Mouse (Mus musculus) forebrain, embryonic 15.5 days (tissue): ENCODE data around the gene Papln. TPM values are rescaled to one million over a fixed set of nuclear protein-coding genes. Genes with fewer than 3 reads are reported as not detected.

Experiments
- ATAC-seq: fragments of 200-750 bp; cut with Nextera tagmentation; replicated peaks from 2 replicates; pipeline ENCODE4 v1.8.0; 2017; ENCODE audit warnings: mild to moderate bottlenecking, moderate TSS enrichment, moderate library complexity
- H3K27ac ChIP-seq: fragments of 300-500 bp; sonication (generic); replicated peaks from 2 replicates; pipeline ENCODE4 v1.5.1; 2015; ENCODE audit warnings: mild to moderate bottlenecking, inconsistent platforms
- H3K27me3 ChIP-seq: fragments of 300-500 bp; sonication (generic); 2 replicates; pipeline ENCODE4 v1.6.1; 2015; ENCODE audit warnings: inconsistent platforms
- H3K36me3 ChIP-seq: fragments of 300-500 bp; sonication (generic); 2 replicates; pipeline ENCODE4 v1.6.1; 2015; ENCODE audit warnings: mild to moderate bottlenecking, inconsistent platforms
- H3K4me1 ChIP-seq: fragments of 300-500 bp; sonication (generic); 2 replicates; pipeline ENCODE4 v1.6.1; 2015; ENCODE audit warnings: inconsistent platforms
- H3K4me2 ChIP-seq: fragments of 300-500 bp; sonication (generic); replicated peaks from 2 replicates; pipeline ENCODE4 v1.6.1; 2015; ENCODE audit warnings: mild to moderate bottlenecking, inconsistent platforms
- H3K4me3 ChIP-seq: fragments of 300-500 bp; sonication (generic); 2 replicates; pipeline ENCODE4 v1.5.1; 2015; ENCODE audit warnings: mild to moderate bottlenecking, inconsistent platforms
- H3K9ac ChIP-seq: fragments of 300-500 bp; sonication (generic); replicated peaks from 2 replicates; pipeline ENCODE4 v1.6.1; 2015; ENCODE audit warnings: mild to moderate bottlenecking, inconsistent platforms
- H3K9me3 ChIP-seq: fragments of 300-500 bp; sonication (generic); 2 replicates; pipeline ENCODE4 v1.6.1; 2016; ENCODE audit warnings: inconsistent platforms
- WGBS: fragments of 180-500 bp; shearing (Covaris S2); methylation state at CpG from one replicate; pipeline ENCODE4 v1.1.7; 2015; ENCODE audit warnings: mixed read lengths; 5-methylcytosine and 5-hydroxymethylcytosine counted together
- polyA plus RNA-seq: library from polyadenylated mRNA; unstranded; fragments of >200 nt; fragmentation: Nextera tagmentation; extraction: Ambion mirVana; gene quantifications from 2 replicates; pipeline ENCODE4 v1.2.1, GENCODE M21; 2015

The Papln gene
- polyA plus RNA-seq, 1 experiment from 2014 or later, result 0.20 TPM

- no peaks in the 10 kb centered on the region for H3K27me3 ChIP-seq
- H3K27ac ChIP-seq, result no peak overlapping the region
- H3K4me3 ChIP-seq, result no peak overlapping the region
- no peaks in the 10 kb centered on the region for H3K9me3 ChIP-seq
- peak; percentile 56 for ATAC-seq
- WGBS, result 4% methylated on average over 25 of the region's 25 CpGs
- H3K36me3 ChIP-seq, result no peaks in the 10 kb centered on the region
- peaks cover 11% of the 10 kb centered on the region for H3K4me1 ChIP-seq
- peak overlapping the region; percentile 25; the same call in 1 of the 2 replicates for H3K4me2 ChIP-seq
- no peak overlapping the region for H3K9ac ChIP-seq
Observed at GRCm38 (mm10) chr12:83770418-83771256, 7.2 kb downstream of the Papln start.

- Histone ChIP-seq H3K4me2 (no peak overlapping the region), H3K9ac (no peak overlapping the region), H3K36me3 (no peaks in the 10 kb centered on the region), H3K9me3 (no peaks in the 10 kb centered on the region), H3K4me3 (no peak overlapping the region), H3K4me1 (peaks cover 3% of the 10 kb centered on the region), H3K27ac (no peak overlapping the region), H3K27me3 (no peaks in the 10 kb centered on the region)
- 55% methylated on average over 12 of the region's 12 CpGs for WGBS
- ATAC-seq, result no peak
Observed at GRCm38 (mm10) chr12:83775621-83776020, 12.2 kb downstream of the Papln start.

DNA sequence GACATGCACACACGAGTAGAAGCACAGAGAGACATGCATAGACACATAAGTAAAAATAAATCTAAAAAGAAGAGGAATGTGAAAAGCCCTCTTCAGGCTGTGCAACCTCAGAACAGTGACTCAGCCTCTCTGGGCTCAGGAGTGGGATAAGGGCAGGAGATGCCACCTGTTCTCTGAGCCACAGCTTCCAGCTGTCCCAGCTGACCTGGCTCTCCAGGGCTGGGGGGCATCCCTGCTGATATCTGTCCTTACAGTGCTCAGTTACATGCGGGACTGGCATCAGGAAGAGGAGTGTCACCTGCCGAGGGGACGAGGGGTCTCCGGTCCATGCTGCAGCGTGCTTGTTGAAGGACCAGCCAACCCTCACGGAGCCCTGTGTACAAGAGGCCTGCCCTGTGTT, 13.3 kb downstream of the Papln start:
- no peaks in the 10 kb centered on the region for H3K27me3 ChIP-seq
- H3K36me3 ChIP-seq, result no peaks in the 10 kb centered on the region
- 87% methylated on average over 7 of the region's 7 CpGs for WGBS
- H3K4me1 ChIP-seq, result no peaks in the 10 kb centered on the region
- H3K9ac ChIP-seq, result no peak overlapping the region
- H3K9me3 ChIP-seq, result no peaks in the 10 kb centered on the region
- no peak overlapping the region for H3K27ac ChIP-seq
- no peak overlapping the region for H3K4me2 ChIP-seq
- H3K4me3 ChIP-seq, result no peak overlapping the region
- no peak for ATAC-seq

- peaks cover 2% of the 10 kb centered on the region; the same call in 1 of the 2 replicates for H3K4me1 ChIP-seq
- H3K36me3 ChIP-seq, result no peaks in the 10 kb centered on the region
- H3K4me3 ChIP-seq, result no peak overlapping the region
- 85% methylated on average over 3 of the region's 3 CpGs for WGBS
- H3K4me2 ChIP-seq, result no peak overlapping the region
- ATAC-seq, result no peak
- no peaks in the 10 kb centered on the region for H3K9me3 ChIP-seq
- H3K27me3 ChIP-seq, result no peaks in the 10 kb centered on the region
- H3K9ac ChIP-seq, result no peak overlapping the region
- H3K27ac ChIP-seq, result no peak overlapping the region
Observed at GRCm38 (mm10) chr12:83780181-83780580, 16.7 kb downstream of the Papln start.

- 75% methylated on average over 7 of the region's 7 CpGs for WGBS
- no peaks in the 10 kb centered on the region for H3K27me3 ChIP-seq
- H3K27ac ChIP-seq, result no peak overlapping the region
- H3K9ac ChIP-seq, result no peak overlapping the region
- H3K9me3 ChIP-seq, result no peaks in the 10 kb centered on the region
- no peak overlapping the region for H3K4me3 ChIP-seq
- H3K4me1 ChIP-seq, result peaks cover 5% of the 10 kb centered on the region; the same call in 1 of the 2 replicates
- ATAC-seq, result no peak
- no peaks in the 10 kb centered on the region for H3K36me3 ChIP-seq
- H3K4me2 ChIP-seq, result no peak overlapping the region
Observed at GRCm38 (mm10) chr12:83781204-83781603, 17.8 kb downstream of the Papln start.

GRCm38 (mm10) chr12:83781640-83782278, 18.3 kb downstream of the Papln start:
- WGBS, result 71% methylated on average over 23 of the region's 23 CpGs
- Histone ChIP-seq H3K4me1 (peaks cover 5% of the 10 kb centered on the region; the same call in 1 of the 2 replicates), H3K4me2 (no peak overlapping the region), H3K9me3 (no peaks in the 10 kb centered on the region), H3K4me3 (no peak overlapping the region), H3K27ac (no peak overlapping the region), H3K9ac (no peak overlapping the region), H3K27me3 (no peaks in the 10 kb centered on the region), H3K36me3 (no peaks in the 10 kb centered on the region)
- ATAC-seq, result no peak

DNA sequence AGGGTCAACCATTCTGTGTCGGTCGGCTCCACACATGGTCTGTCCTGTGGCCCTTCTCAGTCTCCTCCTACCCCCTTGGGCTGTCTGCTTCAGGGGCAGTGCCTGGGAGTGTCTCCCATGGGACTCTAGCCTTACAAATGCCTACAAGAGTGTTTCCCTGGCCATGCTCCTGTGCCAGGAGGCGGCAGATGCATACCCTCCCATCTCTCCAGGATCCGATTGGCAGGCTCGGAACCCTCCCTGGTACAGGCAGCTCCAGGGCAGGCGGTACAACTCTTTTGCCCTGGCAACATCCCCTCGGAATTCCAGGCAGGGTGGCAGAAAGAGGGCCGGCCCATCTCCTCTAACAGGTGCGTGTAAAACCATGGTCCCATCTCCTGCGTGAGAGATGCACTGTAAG, 19.2 kb downstream of the Papln start:
- Histone ChIP-seq H3K27me3 (no peaks in the 10 kb centered on the region), H3K4me3 (no peak overlapping the region), H3K4me2 (no peak overlapping the region), H3K27ac (no peak overlapping the region), H3K4me1 (peaks cover 5% of the 10 kb centered on the region; the same call in 1 of the 2 replicates), H3K9ac (no peak overlapping the region), H3K36me3 (no peaks in the 10 kb centered on the region), H3K9me3 (no peaks in the 10 kb centered on the region)
- no peak for ATAC-seq
- WGBS, result 88% methylated on average over 10 of the region's 10 CpGs

GRCm38 (mm10) chr12:83785305-83785704, 21.9 kb downstream of the Papln start:
- H3K4me1 ChIP-seq, result peaks cover 5% of the 10 kb centered on the region; the same call in 1 of the 2 replicates
- no peak for ATAC-seq
- no peaks in the 10 kb centered on the region for H3K9me3 ChIP-seq
- no peak overlapping the region for H3K4me2 ChIP-seq
- H3K27ac ChIP-seq, result no peak overlapping the region
- WGBS, result 31% methylated on average over 4 of the region's 4 CpGs
- H3K27me3 ChIP-seq, result no peaks in the 10 kb centered on the region
- H3K4me3 ChIP-seq, result no peak overlapping the region
- H3K36me3 ChIP-seq, result no peaks in the 10 kb centered on the region
- H3K9ac ChIP-seq, result no peak overlapping the region

DNA sequence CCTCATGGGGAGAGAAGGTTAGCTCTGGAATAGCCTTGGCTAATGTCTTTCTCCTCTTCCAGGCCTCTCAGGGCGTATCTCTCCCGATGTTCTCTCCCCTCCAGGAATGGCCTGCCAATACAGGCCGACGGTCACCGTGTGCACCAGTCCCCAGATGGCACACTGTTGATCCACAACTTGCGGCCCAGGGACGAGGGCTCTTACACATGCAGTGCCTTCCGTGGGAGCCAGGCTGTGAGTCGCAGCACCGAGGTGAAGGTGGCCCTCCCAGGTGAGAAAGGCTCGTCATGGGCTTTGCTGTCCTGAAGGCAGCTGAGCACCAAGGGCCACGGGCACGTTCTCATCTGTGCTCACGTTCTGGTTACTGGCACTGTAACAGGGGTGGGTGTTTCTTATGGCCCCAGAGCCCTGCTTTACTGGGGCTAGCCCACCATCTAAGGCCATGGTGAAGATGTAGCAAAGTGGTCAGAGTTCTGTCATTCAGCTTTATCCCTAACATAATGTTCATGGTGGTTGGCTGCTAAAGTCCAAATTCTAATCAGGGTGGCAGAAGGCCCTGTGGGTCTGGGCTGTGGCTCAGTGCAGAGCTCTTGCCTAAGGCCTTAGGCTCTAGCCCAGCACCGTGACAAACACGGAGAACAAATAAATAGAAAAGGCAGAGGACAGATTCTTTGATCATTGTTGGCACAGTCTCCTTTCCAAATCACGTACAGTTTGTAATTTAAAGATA, 25.8 kb downstream of the Papln start:
- no peaks in the 10 kb centered on the region for H3K27me3 ChIP-seq
- H3K4me3 ChIP-seq, result no peak overlapping the region
- H3K36me3 ChIP-seq, result no peaks in the 10 kb centered on the region
- H3K4me1 ChIP-seq, result peaks cover 5% of the 10 kb centered on the region; the same call in 1 of the 2 replicates
- H3K9me3 ChIP-seq, result no peaks in the 10 kb centered on the region
- ATAC-seq, result no peak
- 89% methylated on average over 17 of the region's 17 CpGs for WGBS
- H3K4me2 ChIP-seq, result no peak overlapping the region
- no peak overlapping the region for H3K27ac ChIP-seq
- H3K9ac ChIP-seq, result no peak overlapping the region

- H3K4me1 ChIP-seq, result peaks cover 5% of the 10 kb centered on the region; the same call in 1 of the 2 replicates
- no peak for ATAC-seq
- no peaks in the 10 kb centered on the region for H3K36me3 ChIP-seq
- no peak overlapping the region for H3K4me2 ChIP-seq
- no peak overlapping the region for H3K4me3 ChIP-seq
- no peak overlapping the region for H3K27ac ChIP-seq
- H3K27me3 ChIP-seq, result no peaks in the 10 kb centered on the region
- 61% methylated on average over 4 of the region's 4 CpGs for WGBS
- no peaks in the 10 kb centered on the region for H3K9me3 ChIP-seq
- no peak overlapping the region for H3K9ac ChIP-seq
Observed at GRCm38 (mm10) chr12:83789781-83790140, 26.3 kb downstream of the Papln start.

GRCm38 (mm10) chr12:83790749-83791148, 27.3 kb downstream of the Papln start:
- Histone ChIP-seq H3K4me1 (no peaks in the 10 kb centered on the region), H3K4me2 (no peak overlapping the region), H3K36me3 (peaks cover 9% of the 10 kb centered on the region; the same call in 1 of the 2 replicates), H3K9ac (no peak overlapping the region), H3K27me3 (no peaks in the 10 kb centered on the region), H3K27ac (no peak overlapping the region), H3K4me3 (no peak overlapping the region), H3K9me3 (no peaks in the 10 kb centered on the region)
- 86% methylated on average over 4 of the region's 4 CpGs for WGBS
- ATAC-seq, result no peak

- Histone ChIP-seq H3K9ac (no peak overlapping the region), H3K4me1 (no peaks in the 10 kb centered on the region), H3K36me3 (peaks cover 9% of the 10 kb centered on the region; the same call in 1 of the 2 replicates), H3K4me2 (no peak overlapping the region), H3K9me3 (no peaks in the 10 kb centered on the region), H3K27me3 (no peaks in the 10 kb centered on the region), H3K4me3 (no peak overlapping the region), H3K27ac (0 out of 2 replicates have a peak overlapping the region, but pooled peaks have one; percentile 3)
- WGBS, result 87% methylated on average over 10 of the region's 10 CpGs
- ATAC-seq, result peak; percentile 48; the same call in 1 of the 2 replicates
Observed at GRCm38 (mm10) chr12:83791737-83792136, 28.3 kb downstream of the Papln start.
